Mouse (Mus musculus): ENCODE results near the gene Camk2n1. TPM values are rescaled to one million over a fixed set of nuclear protein-coding genes. Genes with fewer than 3 reads are reported as not detected.
A peak's percentile ranks its signal among the peaks of the same experiment; 100 is the strongest.

Camk2n1 gene
- polyA plus RNA-seq, 1 experiment from 2014 or later = 2.5 TPM

DNA sequence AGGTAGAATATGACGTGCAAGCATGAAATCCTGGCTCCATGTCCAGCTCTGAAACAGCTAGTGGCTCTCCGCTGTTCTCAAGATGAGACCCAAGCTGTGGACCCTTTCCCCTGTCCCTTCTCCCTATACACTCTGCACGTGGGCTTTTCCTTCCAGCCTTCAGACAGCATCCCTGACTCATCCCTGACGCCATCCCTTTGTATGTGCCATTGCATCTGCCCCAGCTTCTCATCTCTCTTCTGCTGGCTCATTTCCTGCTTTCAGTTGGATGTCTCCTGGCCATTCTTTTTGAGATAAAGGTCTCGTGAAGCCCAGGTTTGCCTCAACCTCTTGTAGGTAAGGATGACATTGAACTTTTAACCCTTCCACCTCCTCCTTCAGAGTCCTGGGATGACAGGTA lies 46.9 kb downstream of the Camk2n1 start:
- 77% methylated on average over 5 of the region's 5 CpGs for WGBS
- ATAC-seq (ENCODE audit: insufficient number of reproducible peaks, insufficient read depth, low FRiP score, low TSS enrichment) = no peak
- Histone ChIP-seq H3K4me3 (no peak overlapping the region), H3K9ac (no peak overlapping the region), H3K27ac (no peak overlapping the region), H3K9me3 (no peaks in the 10 kb centered on the region), H3K4me1 (peaks cover 15% of the 10 kb centered on the region), H3K27me3 (peaks cover 23% of the 10 kb centered on the region), H3K4me2 (replicated peaks) (no peak overlapping the region), H3K36me3 (no peaks in the 10 kb centered on the region)

GRCm38 (mm10) chr4:138504632-138505101 lies 50.6 kb downstream of the Camk2n1 start:
- ATAC-seq (ENCODE audit: insufficient number of reproducible peaks, insufficient read depth, low FRiP score, low TSS enrichment) = no peak; the same call in 1 of the 2 replicates
- H3K4me3 ChIP-seq = no peak overlapping the region
- H3K9me3 ChIP-seq = no peaks in the 10 kb centered on the region
- H3K4me1 ChIP-seq = peaks cover 6% of the 10 kb centered on the region; the same call in 1 of the 2 replicates
- 2% methylated on average over 16 of the region's 16 CpGs for WGBS
- H3K27ac ChIP-seq = no peak overlapping the region
- no peaks in the 10 kb centered on the region for H3K36me3 ChIP-seq
- H3K4me2 ChIP-seq (replicated peaks) = peak overlapping the region; percentile 26
- no peak overlapping the region for H3K9ac ChIP-seq
- peaks cover 28% of the 10 kb centered on the region for H3K27me3 ChIP-seq

- H3K27ac ChIP-seq = no peak overlapping the region
- peaks cover 6% of the 10 kb centered on the region; the same call in 1 of the 2 replicates for H3K4me1 ChIP-seq
- no peak overlapping the region for H3K4me3 ChIP-seq
- no peak overlapping the region for H3K9ac ChIP-seq
- peaks cover 28% of the 10 kb centered on the region for H3K27me3 ChIP-seq
- no peaks in the 10 kb centered on the region for H3K9me3 ChIP-seq
- peak overlapping the region; percentile 26; the same call in 1 of the 2 replicates for H3K4me2 ChIP-seq (replicated peaks)
- H3K36me3 ChIP-seq = no peaks in the 10 kb centered on the region
- WGBS = 4% methylated on average over 10 of the region's 10 CpGs
- ATAC-seq (ENCODE audit: insufficient number of reproducible peaks, insufficient read depth, low FRiP score, low TSS enrichment) = no peak
These were observed 51.2 kb downstream of the Camk2n1 start for GRCm38 (mm10) chr4:138505171-138505870.

DNA sequence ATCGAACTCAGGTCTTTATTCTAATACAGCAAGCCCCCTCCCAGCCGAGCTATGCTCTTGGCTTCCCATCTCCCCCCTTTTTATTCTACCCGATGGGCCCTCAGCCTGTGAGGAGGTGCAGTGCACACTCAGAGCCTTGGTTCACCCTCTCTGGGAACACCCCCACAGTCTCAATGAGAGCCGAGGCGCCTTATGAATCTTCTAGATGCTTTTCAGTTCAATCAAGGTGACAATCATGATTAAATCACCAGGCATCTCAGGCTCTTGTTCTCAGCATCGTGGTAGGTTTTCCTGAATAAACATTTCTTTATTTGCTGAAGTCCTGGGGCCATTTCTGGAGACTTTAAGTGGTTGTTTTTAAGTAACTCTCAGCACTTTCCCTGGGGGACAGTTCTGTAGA lies 53.8 kb downstream of the Camk2n1 start:
- Histone ChIP-seq H3K9ac (no peak overlapping the region), H3K4me1 (peaks cover 6% of the 10 kb centered on the region; the same call in 1 of the 2 replicates), H3K36me3 (no peaks in the 10 kb centered on the region), H3K27ac (no peak overlapping the region), H3K27me3 (peaks cover 28% of the 10 kb centered on the region), H3K4me3 (no peak overlapping the region), H3K4me2 (replicated peaks) (no peak overlapping the region), H3K9me3 (no peaks in the 10 kb centered on the region)
- 63% methylated on average over 6 of the region's 6 CpGs for WGBS
- ATAC-seq (ENCODE audit: insufficient number of reproducible peaks, insufficient read depth, low FRiP score, low TSS enrichment) = no peak

Other genes with a start within 250 kb of the Camk2n1 start
- gene Hp1bp3, start 238.0 kb upstream of the Camk2n1 start, polyA plus RNA-seq (2016; fragmentation: Nextera tagmentation; extraction: Ambion mirVana) = 195 and 207 TPM in 2 replicates
- gene Sh2d5, start 203.9 kb upstream of the Camk2n1 start, polyA plus RNA-seq (2016; fragmentation: Nextera tagmentation; extraction: Ambion mirVana) = 1.1 and 1.2 TPM in 2 replicates
- gene Kif17, start 203.9 kb upstream of the Camk2n1 start, polyA plus RNA-seq (2016; fragmentation: Nextera tagmentation; extraction: Ambion mirVana) = 1.3 and 1.9 TPM in 2 replicates
- gene Ddost, start 149.6 kb upstream of the Camk2n1 start, polyA plus RNA-seq (2016; fragmentation: Nextera tagmentation; extraction: Ambion mirVana) = 300 and 305 TPM in 2 replicates
- gene Pink1, start 128.0 kb upstream of the Camk2n1 start, polyA plus RNA-seq (2016; fragmentation: Nextera tagmentation; extraction: Ambion mirVana) = 54.9 and 59.1 TPM in 2 replicates
- 5.7 and 6.2 TPM in 2 replicates for gene Cda, start 86.3 kb upstream of the Camk2n1 start, polyA plus RNA-seq (2016; fragmentation: Nextera tagmentation; extraction: Ambion mirVana)
- 0.40 and 0.52 TPM in 2 replicates for gene Fam43b, start 57.8 kb upstream of the Camk2n1 start, polyA plus RNA-seq (2016; fragmentation: Nextera tagmentation; extraction: Ambion mirVana)
- gene Mul1, start 19.6 kb upstream of the Camk2n1 start, polyA plus RNA-seq (2016; fragmentation: Nextera tagmentation; extraction: Ambion mirVana) = 18.2 and 19.9 TPM in 2 replicates
- 0.23 TPM in 1 of 2 replicates, not detected in the other for gene Vwa5b1, start 181.6 kb downstream of the Camk2n1 start, polyA plus RNA-seq (2016; fragmentation: Nextera tagmentation; extraction: Ambion mirVana)

All from embryonic facial prominence, embryonic 12.5 days (tissue).